Comparison of ENCODE assay signal across 9 mouse cellular contexts in genomic region chr1:105786731-105787357, GRCm38 (mm10). TPM values are rescaled to one million over a fixed set of nuclear protein-coding genes. Genes with fewer than 3 reads are reported as not detected.
DNase-seq lines count a peak whose midpoint lies in the region; ATAC-seq and TF ChIP-seq lines count a peak whose summit lies in the region.
"Had no signal": no experiment of that assay in that cellular context is flagged by ENCODE, and none has a peak within 500 bp of the region (broad histone marks: within the 10 kb centered on the region; RNA-seq: fewer than 3 reads in every experiment).

No protein-coding gene starts in this region.

- TF ChIP-seq RAD21 in CH12.LX (IDR thresholded peaks at IDR 0.05; ENCODE audit: low read depth, low read length): no peak

- no peaks in the 10 kb centered on the region for H3K36me3 ChIP-seq in CH12.LX (replicated peaks in 1 of 2; ENCODE audit: control insufficient read depth in 1 of 2, insufficient read depth in 1 of 2, low read length in 1 of 2)
- H3K36me3 ChIP-seq: neural tube, embryonic 15.5 days had no signal

- no peak overlapping the region for H3K4me2 ChIP-seq in CH12.LX (ENCODE audit: insufficient read depth, low read depth, poor library complexity, severe bottlenecking)
- H3K4me2 ChIP-seq: neural tube, embryonic 15.5 days had no signal

- H3K4me3 ChIP-seq in CH12.LX (replicated peaks in 1 of 3; ENCODE audit: low read depth in 2 of 3, low read length in 2 of 3, poor library complexity in 1 of 3): no peak overlapping the region
- H3K4me3 ChIP-seq: neural tube, embryonic 15.5 days had no signal

- no peak overlapping the region for H3K9ac ChIP-seq in CH12.LX (ENCODE audit: insufficient read depth, low read depth)
- H3K9ac ChIP-seq: neural tube, embryonic 15.5 days had no signal

- no peaks in the 10 kb centered on the region for H3K27me3 ChIP-seq in CH12.LX (replicated peaks)

- no peaks in the 10 kb centered on the region for H3K9me3 ChIP-seq in CH12.LX (replicated peaks; ENCODE audit: low read length)
- H3K9me3 ChIP-seq: neural tube, embryonic 15.5 days had no signal

- 0 out of 2 replicates have a peak, but pooled peaks have one; percentile 53 for TF ChIP-seq EP300 in CH12.LX (IDR thresholded peaks at IDR 0.05; ENCODE audit: low read length)

- no peak for TF ChIP-seq POLR2A in CH12.LX (IDR thresholded peaks at IDR 0.05; ENCODE audit: low read depth, low read length)

- dilution Hi-C loops in CH12.LX (cut with MboI; ENCODE audit: extremely low pct_ligation_motif_present, extremely low pct_unique_long_range_greater_than_20kb, low sequenced_read_pairs): no loop called here

- peak; percentile 91 to 94 for ATAC-seq in hematopoietic stem cell, adult 5-6 weeks (replicated peaks in 1 of 2; ENCODE audit: insufficient read depth in 1 of 2, low FRiP score in 2 of 2, low TSS enrichment in 1 of 2, low read depth in 1 of 2, poor library complexity in 2 of 2, severe bottlenecking in 2 of 2)

- H3K4me1 ChIP-seq in CH12.LX (ENCODE audit: control insufficient read depth in 1 of 2, insufficient read depth in 2 of 2): peaks cover 4 to 40% of the 10 kb centered on the region in 2 experiments
- H3K4me1 ChIP-seq: neural tube, embryonic 15.5 days had no signal

- peak; percentile 26 for DNase-seq in kidney, adult 11 months
- DNase-seq in kidney, adult 18-20 months: no peak
- peak; percentile 66 for DNase-seq in CH12.LX (ENCODE audit: extremely low read depth)
- peak; percentile 36 to 47 for DNase-seq in lung, postnatal 4 days
- no peak for DNase-seq in cerebellum, adult 11 months
- DNase-seq in cerebellum, adult 9-10 months: no peak
- DNase-seq in gastrocnemius, postnatal 25 days: no peak

- H3K79me2 ChIP-seq in CH12.LX (replicated peaks; ENCODE audit: control insufficient read depth, extremely low read depth, insufficient read depth, poor library complexity, severe bottlenecking): no peaks in the 10 kb centered on the region

- no peak overlapping the region for H3K27ac ChIP-seq in CH12.LX (ENCODE audit: insufficient read depth, low read depth)
- H3K27ac ChIP-seq: neural tube, embryonic 15.5 days had no signal

- in situ Hi-C loops in CH12.LX (cut with MboI; ENCODE audit: low pct_ligation_motif_present, low pct_unique_long_range_greater_than_20kb, low sequenced_read_pairs): no loop called here

- TF ChIP-seq CTCF in CH12.LX (conservative IDR thresholded peaks at IDR 0.05 in 1 of 2, IDR thresholded peaks at IDR 0.05 in 1 of 2; ENCODE audit: low read depth in 2 of 2, low read length in 2 of 2): no peak

TF ChIP-seq in CH12.LX, 34 proteins besides CTCF, POLR2A, EP300 and RAD21:
- peak; percentile 63; the same call in 1 of the 2 replicates for TF ChIP-seq ZNF384 (IDR thresholded peaks at IDR 0.05; ENCODE audit: low read depth, low read length)
- TF ChIP-seq MEF2A (IDR thresholded peaks at IDR 0.05; ENCODE audit: borderline replicate concordance, low read depth, low read length): 0 out of 2 replicates have a peak, but pooled peaks have one; percentile 14
- TF ChIP-seq MAZ (IDR thresholded peaks at IDR 0.05; ENCODE audit: low read depth, low read length): no peak
- TF ChIP-seq ELF1 (IDR thresholded peaks at IDR 0.05; ENCODE audit: low read depth, low read length): peak; percentile 78

RNA-seq across cellular contexts. Expression of gene Tnfrsf11a, which starts 6.3 kb away (rescaled TPM):
- 1.4 and 2.5 TPM in 2 replicates for total RNA-seq in CH12.LX (2012; rRNA removed)
- total RNA-seq in CH12.LX (2014; rRNA removed): 0.09 and 0.28 TPM in 2 replicates
- 0.20 and 0.55 TPM in 2 replicates for polyA plus RNA-seq in CH12.LX (2012; ENCODE audit: insufficient read length, low read depth)
- 0.81 and 1.2 TPM in 2 replicates for total RNA-seq in hematopoietic stem cell, adult 5-6 weeks (2017)
- under 1 TPM; 0.41 to 0.67 TPM for total RNA-seq in gastrocnemius, postnatal 25 days (2021)

Comparison
In these comparisons a context has a peak if more than half of its experiments do, and no peak if none do; other contexts are left out.
1. DNase-seq: peak in kidney, adult 11 months (single experiment), CH12.LX (single experiment) and lung, postnatal 4 days (2 of 2); none in kidney, adult 18-20 months (single experiment), cerebellum, adult 11 months (single experiment), cerebellum, adult 9-10 months (single experiment) and gastrocnemius, postnatal 25 days (single experiment).